Mouse (Mus musculus) MEL-GATA-1-ER (cell line): ENCODE data around the gene Usp10.
A peak's percentile ranks its signal among the peaks of the same experiment; 100 is the strongest.

Experiments
- DNase-seq: peaks from one replicate; pipeline ENCODE4 v3.0.0-alpha.2; 2012; ENCODE audit warnings: low read depth; ENCODE audit errors: extremely low read depth

Usp10 gene

DNA sequence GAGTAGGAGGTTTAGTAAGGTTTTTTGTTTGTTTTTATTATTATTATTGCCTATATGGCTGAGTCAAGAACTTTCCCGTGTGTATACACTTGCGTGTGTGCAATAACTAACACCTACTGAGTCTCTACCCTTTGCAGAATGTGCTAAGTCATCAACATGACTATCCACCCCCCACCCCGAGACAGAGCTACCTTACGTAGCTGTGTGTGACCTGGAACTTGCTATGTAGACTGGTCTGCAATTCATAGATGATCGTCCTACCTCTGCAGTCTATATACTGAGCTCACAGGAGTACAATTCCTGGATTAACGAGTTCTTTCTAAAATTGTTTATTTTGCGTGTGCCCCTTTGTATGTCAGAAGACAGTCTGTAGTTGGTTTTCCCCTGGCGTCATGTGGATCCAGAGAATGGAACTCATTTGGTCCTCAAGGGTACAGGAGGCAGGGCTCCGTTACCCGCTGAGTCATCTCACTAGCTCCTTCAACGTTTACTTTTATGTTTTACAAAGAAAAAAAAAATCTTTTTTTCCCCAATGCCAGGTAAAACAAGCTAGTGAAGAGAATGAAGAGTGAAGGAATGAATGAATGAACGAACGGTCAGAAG, at the start of gene Usp10:
Gene Usp10, plus strand, starts transcription at position 417 of the 603 bp plus-strand sequence.
- peak; percentile 58 for DNase-seq

DNA sequence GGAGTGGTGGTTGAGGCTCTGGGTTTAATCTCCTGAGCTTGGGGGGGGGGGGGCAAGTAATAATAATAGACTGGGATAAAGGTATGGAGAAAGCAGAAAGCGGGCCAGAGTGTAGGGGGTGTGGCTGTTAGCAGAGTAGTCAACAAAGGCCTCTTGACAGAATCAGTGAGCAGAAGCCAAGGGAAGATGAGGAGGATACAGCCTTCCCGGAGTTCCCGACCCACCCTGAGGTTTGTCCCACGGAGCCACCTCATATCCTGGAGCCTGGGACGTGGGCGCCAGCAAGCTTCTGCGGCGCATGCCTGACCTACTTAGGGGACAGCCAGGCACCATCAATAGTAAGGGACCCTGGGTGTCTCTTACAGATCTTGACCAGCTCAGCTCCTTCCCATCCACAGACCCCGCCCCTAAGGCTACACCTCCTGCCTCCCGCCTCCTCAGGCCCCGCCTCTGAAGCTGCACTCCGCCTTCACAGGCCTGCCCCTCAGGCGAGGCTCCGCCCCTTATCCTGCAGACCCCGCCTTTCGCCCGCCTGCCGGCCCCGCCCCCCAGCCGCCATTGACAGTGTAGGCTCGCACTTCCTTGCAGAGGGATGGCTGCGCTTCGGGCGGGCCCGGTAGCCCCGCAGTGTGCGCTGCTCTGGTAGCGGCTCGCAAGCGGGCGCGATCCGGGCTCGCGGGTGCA, 48.3 kb upstream of the Usp10 start, which contains the start of gene Klhl36:
Gene Klhl36, plus strand, starts transcription at position 561 of the 684 bp plus-strand sequence.
- DNase-seq, result peak; percentile 66

DNA sequence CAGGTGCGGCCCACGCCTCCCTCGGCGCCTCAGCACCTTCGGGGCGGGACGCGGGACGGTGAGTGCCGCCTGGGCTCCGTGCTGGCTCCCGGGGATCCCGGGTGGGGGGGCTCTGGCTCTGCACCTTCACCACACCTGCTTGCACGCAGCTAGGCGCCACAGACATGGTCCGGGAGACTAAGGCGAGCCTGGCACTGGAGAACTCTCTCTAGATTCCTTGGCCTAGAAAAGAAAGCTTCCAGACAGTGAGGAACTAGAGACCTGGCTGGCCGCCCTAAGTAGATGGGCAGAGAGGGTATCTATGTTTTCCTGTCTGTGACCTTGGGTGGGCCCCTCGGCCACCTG, 47.8 kb upstream of the Usp10 start:
- DNase-seq, result no peak

DNA sequence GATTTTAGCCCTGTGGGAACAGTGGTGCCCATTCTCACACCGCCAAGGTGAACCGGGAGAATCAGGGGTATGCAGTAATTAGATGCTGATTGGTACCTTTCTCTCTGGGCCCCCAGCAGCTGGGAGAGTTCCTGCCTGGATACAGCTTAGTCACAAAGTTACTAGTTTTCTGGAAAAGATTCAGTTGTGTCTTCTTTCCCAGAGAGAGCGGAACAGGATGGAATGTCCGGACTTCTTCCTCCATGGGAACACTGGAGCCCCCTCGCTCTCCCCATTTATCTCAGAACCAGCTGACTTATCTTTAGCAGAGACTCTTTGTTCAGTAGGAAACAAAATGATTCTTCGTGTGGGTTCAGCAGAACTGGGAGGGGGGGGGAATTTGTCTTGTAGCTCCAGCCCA, 47.4 kb upstream of the Usp10 start:
- no peak for DNase-seq

DNA sequence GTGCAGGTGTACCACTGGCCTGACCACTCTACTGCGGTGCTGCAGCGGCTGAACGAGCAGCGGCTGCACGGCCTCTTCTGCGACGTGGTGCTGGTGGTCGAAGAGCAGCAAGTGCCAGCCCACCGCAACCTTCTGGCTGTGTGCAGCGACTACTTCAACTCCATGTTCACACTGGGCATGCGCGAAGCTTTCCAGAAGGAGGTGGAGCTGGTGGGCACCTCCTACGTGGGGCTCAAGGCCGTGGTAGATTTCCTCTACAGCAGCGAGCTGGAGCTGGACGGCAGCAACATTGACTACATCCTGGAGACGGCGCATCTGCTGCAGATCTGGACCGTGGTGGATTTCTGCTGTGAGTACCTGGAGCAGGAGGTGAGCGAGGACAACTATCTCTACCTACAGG, 40.5 kb upstream of the Usp10 start:
- DNase-seq, result no peak

DNA sequence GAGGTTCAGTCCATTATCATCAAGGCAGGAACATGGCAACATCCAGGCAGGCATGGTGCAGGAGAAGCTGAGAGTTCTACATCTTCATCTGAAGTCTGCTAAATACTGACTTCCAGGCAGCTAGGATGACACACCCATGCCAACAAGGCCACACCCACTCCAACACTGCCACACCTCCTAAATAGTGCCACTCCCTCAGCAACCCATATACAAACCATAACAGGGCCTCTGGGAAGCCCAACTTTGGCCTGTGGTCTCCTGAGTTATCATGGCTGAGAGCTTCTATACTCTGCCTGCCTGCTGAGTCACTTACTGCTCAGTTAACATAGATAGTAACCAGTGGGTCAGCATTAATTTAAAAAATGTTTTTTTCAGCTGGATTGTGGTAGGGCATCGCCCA, 37.0 kb upstream of the Usp10 start:
- DNase-seq, result peak; percentile 53

DNA sequence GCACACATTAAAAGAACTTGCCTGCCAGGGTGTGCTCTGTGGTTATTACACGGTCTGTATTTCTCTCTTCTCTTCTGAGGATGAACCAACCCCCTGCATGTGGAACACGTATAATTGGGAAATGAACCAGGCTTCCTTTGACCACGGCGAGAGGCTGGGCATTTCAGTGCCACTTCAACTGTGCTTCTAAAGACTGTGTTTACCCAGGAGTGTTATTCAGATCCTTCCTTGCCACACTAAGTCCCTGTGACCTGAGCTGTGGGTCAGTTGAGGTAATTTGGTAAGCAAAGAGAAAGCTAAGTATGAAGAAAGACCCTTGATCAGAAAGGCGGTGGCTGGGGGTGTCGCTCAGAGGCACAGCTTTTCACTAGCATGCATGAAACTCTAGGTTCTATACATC, 28.9 kb upstream of the Usp10 start:
- DNase-seq, result no peak

DNA sequence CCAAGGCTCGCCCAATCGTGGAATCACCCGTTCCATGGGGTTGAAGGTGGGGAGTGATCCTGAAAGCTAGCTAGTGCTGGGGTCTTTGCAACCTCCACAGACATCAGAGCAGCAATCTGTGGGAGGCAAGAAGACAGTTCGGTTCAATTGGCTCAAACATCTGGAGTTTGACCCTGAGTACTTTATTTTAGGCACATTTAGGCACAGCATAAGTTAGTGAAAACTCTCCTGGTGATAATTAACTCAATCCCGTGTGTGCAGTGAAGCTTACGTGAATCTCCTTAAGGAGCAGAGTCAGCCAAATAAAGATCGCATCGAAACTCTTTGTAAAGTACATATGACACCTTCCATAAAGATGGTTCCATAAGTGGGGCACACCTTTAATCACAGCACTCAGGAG, 28.2 kb upstream of the Usp10 start:
- no peak for DNase-seq

DNA sequence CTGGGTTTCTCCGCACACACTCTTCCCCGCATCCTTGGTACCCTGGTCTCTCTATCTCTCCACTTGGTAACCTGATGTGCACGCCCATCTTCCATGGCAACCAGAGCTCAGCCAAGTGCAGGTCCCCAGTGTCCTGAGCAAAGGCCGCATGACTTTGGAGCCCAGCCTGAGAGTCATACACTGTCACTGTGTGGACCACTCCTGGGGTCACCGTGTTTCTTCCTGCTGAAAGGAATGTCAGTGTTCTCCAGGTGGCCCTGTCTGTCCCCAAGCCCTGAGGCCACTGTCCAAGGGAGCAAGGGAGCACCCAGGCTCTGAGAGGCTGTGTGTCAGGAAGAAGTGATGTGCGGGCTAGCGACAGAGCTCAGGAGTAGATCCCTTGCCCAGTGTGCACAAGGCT, 26.9 kb upstream of the Usp10 start:
- no peak for DNase-seq

DNA sequence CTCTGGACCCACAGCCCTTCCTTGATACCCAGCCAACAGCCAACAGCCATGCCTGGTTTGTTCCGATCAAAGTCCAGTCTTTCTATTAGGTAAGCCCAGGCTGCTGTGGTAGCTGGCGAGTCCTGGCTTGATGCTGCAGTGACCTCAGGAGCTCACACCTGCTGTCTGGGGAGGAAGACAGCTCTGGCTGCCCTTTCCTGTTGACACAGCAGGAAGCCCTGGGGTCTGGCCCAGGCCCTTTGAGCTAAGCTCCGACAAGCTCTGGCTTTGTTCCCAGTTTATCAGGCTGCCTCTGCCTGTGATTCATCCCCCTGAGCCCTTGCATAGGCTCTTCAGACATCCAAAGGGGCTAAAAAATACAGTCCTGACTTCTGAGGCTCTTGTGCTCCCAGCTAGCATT, 24.5 kb upstream of the Usp10 start:
- DNase-seq, result no peak

DNA sequence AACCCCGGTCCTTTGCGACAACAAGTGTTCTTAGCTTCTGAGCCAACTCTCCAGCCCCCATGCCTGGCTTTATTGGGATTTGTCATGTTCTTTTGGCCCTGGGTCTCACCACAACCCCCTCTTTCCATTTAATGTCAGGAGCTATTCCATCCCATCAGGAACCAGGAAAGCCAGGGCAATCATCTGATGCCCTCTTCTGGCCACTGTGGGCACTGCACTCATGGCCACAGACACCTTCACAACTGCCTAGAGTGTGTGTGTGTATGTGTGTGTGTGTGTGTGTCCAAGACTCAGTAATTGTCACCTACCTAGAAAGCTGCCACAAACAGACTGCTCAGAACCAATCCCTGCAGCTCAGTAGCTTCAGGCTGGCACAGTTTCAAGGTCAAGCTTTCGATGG, 23.0 kb upstream of the Usp10 start:
- peak; percentile 9 for DNase-seq

DNA sequence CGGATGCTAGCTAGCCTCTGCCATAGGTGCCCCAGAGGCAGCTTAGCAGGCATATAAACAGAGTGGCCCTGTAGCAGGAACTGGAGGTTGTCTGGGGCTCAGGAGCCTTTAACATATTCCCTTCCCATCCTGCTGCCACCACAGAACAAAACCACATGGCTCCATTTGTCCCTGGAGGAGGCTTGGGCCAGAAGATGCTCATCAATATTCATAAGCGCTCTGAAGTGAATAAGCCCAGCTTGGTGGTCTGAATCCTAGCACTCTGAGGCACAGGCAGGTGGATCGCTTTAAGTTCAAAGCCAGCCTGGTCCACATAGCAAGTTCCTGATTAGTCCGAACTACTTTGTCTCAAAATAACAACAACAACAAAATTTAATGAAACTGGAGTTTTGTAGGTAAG, 22.1 kb upstream of the Usp10 start:
- DNase-seq, result no peak

DNA sequence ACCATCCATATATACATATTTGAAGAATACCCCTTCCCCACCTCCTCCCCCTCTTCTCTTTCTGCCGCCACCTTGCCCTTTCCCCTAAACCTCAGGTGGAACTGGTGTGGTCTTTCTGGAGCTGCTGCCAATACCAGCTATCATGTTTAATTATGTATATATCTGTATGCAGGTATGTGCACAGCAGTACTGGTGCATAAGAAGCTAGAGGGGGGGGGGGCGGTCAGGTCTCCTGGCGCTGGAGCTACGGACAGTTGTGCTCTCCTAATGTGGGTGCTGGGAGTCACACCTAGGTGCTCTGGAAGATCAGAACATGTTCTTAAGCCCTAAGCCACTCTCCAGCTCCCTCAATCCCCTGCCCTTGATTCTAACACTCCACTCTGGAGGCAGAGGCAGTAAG, 13.1 kb upstream of the Usp10 start:
- DNase-seq, result no peak

DNA sequence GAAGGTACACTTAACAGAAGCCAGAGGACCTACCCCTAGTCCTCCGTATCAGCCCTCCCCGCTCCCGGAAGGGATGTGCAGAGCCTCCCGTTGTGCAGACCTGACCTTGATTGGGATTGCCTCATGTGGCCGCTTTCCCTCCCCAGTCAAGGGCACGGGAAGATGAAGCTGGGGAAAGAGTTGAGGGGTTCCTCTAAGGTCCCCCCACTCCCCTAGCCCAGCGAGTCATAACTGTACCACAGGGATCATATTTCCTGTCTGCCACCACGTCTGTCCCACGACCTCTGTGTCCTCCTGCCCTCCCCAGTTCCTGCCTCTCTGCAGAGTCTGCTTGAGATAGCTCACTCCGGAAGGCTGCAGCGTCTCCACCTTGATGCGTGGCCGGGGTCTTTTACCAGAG, 12.2 kb upstream of the Usp10 start:
- DNase-seq, result no peak

DNA sequence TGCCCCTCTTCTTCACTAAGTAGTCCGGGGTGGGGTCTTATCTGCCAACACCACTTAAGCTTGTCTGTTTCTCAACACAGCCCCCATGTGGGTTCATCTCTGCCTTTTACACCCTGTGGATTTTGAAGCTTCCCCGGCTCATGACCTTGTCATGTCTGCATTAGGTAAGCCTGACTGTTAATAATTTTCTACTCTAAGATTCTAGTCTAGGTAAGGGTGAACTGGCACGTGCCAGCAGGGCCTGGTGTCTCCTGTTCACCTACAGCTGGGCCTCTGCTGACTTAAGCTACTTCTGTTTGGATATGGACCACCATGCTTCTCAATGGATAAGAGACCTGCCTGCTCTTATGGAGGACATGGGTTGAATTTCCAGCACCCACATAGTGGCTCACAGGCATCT, 8.8 kb upstream of the Usp10 start:
- no peak for DNase-seq

DNA sequence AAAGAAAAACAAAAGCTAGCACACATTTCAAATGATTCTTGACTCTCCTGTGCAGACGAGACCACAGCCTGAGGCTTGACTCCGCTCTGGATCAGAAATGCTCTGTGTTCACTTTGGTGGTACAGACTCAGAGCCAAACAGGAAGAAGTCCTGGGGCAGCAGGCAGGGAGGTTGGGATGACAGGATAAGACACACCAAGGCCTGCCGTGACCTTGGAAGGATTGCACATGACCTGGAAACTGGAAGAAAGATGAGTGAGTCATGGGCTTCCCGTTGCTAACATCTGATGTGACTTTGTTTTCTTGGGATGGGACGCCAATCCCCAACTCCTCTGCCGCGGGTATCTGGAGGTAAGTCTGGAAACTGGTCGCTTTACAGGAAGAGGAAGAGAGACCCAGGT, 8.2 kb upstream of the Usp10 start:
- no peak for DNase-seq

DNA sequence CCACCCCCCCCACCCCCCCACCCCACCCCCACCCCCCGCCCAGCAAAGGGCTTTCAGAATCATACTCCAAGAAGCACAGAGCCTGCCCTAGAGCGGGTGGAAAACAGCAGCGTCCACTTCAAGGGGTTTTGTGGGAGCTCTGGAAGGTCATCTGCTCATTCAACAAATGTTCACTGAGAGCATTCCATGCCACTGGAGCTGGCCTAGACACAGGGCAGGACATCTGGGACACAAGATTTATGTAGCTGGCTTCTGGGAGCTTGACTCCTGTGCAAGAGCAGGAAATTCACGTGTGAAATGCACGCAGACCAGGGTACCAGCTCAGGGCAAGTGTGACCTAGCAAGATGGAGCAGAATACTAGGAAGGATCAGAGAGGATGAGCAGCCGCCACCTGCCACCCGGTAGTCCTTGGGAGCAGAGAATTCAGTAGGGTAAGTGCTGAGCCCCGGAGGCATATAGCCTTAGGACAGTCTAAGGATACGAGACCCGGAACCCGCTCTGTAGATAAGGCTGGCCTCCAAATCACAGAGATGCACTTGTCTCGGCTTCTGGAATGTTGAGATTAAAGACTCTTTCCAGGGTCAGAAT, 5.7 kb upstream of the Usp10 start:
- DNase-seq, result no peak

DNA sequence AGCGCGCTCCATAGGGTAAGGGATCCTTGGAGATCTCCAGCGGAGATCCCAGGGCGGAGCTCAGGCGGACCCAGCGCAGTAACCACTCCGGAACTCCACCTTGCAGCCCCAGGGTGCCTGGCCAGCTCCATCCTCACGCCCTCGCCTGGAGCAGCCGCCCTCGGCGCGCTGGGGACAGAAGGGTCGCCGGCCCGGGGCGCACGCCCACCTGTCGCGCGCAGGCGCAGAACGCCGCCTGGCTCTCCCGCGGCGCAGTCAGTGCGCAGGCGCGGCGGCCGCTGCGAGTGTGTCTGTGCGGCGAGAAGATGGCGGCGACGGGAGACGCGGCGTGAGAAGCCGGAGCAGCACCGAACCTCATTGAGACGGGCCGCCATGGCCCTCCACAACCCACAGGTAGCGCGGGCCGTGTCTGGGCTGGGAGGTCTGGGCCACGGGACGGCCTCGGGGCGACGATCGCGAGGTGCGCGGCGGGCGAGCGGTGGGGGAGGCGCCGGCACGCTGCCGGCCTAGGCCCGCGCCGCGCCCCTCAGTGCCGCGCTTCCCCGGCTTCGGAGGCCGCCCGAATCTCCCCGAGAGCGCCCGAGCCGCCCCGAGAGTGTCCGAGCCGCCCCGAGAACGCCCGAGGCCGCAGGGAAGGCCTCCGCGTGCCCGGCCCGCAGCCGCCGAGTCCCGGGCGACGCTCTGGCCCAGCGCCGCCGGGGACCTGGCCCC, 542 bp downstream of the Usp10 start, which contains the start of gene Gm20388:
Gene Gm20388, plus strand, starts transcription at position 295 of the 711 bp plus-strand sequence.
- no peak for DNase-seq

DNA sequence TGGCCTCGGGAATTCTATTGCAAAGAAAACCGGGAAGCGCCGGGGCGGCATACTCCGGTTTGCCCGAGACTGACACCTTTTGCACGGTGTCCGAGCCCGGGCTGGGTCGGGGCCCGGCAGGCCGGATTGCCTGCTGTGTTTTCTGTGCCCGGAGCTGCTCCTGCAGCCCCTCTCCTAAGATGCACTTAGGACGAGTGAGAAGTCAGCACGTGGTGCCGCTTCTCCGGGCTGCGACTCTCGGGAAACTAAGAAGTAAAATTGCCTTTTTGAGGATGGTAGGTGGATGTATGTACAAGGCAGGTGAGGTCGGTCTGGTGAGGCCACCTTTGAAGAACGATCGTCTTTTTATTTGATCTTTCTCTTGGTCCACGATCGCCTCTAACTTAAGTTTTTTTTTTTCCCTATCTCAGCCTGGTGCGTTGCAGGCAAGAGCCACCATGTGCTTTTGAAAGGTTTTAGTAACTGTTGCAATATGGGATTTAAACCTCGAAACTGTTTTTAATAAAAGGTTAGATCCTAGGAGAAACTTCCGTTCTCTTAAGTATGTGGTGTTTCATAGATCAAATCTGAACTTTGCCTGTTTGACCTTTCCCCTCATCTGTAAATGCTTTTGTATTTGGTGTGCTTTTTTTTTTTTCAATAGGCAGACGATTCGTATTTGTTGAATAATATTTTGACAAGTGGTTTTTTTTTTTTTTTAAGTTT, 1.2 kb downstream of the Usp10 start:
- no peak for DNase-seq

DNA sequence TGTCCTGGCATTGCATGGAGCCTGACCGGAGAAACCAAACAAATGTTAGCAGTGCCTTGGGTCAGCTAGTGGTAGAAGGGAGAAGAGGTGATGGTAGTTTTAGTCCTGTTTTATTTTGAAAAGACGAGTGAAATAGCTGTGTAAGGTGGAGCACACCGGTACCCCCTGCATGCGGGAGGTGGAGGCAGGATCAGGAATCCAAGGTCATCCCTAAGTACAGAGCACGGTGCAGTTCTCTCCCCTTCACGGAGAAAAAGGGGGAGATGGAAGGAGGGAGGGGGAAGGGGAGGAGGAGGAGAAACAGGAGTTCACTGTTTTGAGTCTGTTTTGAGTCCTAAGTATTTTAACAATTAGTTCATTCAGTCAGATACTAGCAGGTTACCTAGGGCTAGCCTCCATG, 2.5 kb downstream of the Usp10 start:
- no peak for DNase-seq

DNA sequence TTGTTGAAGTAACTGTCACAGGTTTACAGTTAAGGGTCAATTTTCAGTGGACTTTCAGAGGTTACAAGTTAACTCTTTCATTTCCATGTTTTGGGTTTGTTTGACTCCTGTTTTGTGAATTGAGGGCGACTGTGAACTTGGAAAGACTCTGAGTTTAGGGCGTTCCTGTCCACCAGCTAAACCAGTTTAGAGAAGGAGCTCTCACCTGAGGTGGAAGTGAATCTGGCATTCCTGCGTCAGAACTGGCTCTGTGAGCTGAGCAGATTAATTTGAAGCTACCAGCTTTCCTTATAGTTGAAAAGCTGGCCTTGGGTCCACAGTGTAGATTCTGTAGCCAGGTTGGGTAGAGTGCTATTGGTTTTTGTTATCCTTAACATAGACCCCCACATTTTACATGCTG, 3.0 kb downstream of the Usp10 start:
- DNase-seq, result no peak

DNA sequence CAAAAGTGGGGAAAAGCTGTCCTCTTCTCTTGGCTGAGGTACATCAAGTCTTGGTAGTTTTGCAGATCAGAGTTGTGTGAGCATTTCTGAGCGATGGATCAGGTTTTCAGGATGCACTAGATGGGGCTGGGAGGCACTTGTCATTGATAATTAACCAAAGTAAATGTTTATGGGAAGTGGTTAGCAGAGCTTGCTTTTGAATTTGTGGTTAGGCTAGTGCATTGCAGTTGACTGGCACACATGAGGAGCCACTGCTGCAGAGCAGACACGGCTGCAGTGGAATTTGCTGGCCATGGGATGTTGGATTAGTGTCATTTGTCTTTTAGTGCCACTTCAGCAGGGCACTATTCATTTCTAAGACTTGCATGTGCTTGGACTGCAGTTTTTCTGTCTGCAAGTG, 4.0 kb downstream of the Usp10 start:
- no peak for DNase-seq
